Mouse (Mus musculus) spleen, adult 2 months (tissue): Measurements from ENCODE around the gene Tspan12.

ENCODE experiments used
- CTCF ChIP-seq: fragments of 200-500 bp; IDR thresholded peaks from 2 replicates; pipeline ENCODE4 v1.5.1; 2011; ENCODE audit warnings: mild to moderate bottlenecking, inconsistent platforms; ENCODE audit not compliant: insufficient read depth, insufficient read length, insufficient replicate concordance; ENCODE audit errors: extremely low read depth
- POLR2A ChIP-seq: fragments of 200-500 bp; IDR thresholded peaks from 2 replicates; pipeline ENCODE4 v1.6.1; 2011; ENCODE audit warnings: low read depth, low read length, inconsistent platforms

- no peak for TF ChIP-seq POLR2A
- TF ChIP-seq CTCF: no peak
Measured at GRCm38 (mm10) chr6:21851346-21851595, 1.0 kb downstream of the Tspan12 start.
